Mouse (Mus musculus) MEL (cell line): ENCODE data around the gene Cab39l. TPM values are rescaled to one million over a fixed set of nuclear protein-coding genes. Genes with fewer than 3 reads are reported as not detected.

Source experiments
- DNase-seq: peaks from one replicate; pipeline ENCODE4 v3.0.0; 2011; ENCODE audit warnings: low read depth, low spot score
- H3K27ac ChIP-seq: 2 replicates; pipeline ENCODE4 v1.5.1; 2012; ENCODE audit warnings: low read depth, mild to moderate bottlenecking, control low read depth, low read length, moderate library complexity; ENCODE audit not compliant: control insufficient read depth
- H3K27me3 ChIP-seq, 2 experiments: fragments of 150-350 bp in 1 of 2; sonication (generic) in 1 of 2; 2 replicates each; pipeline ENCODE4 v1.6.1; 2012; ENCODE audit warnings: low read length in 2 of 2, mild to moderate bottlenecking in 2 of 2, improper control_type of control experiment in 1 of 2, moderate library complexity in 1 of 2; ENCODE audit not compliant: insufficient read depth in 2 of 2, control insufficient read depth in 1 of 2
- H3K36me3 ChIP-seq, 2 experiments: 2 replicates each; pipeline ENCODE4 v1.6.1; 2012 to 2014; ENCODE audit warnings: low read length in 2 of 2, improper control_type of control experiment in 1 of 2, inconsistent platforms in 1 of 2, mild to moderate bottlenecking in 1 of 2; ENCODE audit not compliant: insufficient read depth in 2 of 2, control insufficient read depth in 1 of 2
- H3K4me1 ChIP-seq, 2 experiments: fragments of 150-350 bp in 1 of 2; sonication (generic) in 1 of 2; 2 replicates each; pipeline ENCODE4 v1.6.1; 2012; ENCODE audit warnings: low read length in 2 of 2, improper control_type of control experiment in 1 of 2, mild to moderate bottlenecking in 1 of 2; ENCODE audit not compliant: insufficient read depth in 2 of 2, control insufficient read depth in 1 of 2
- H3K4me3 ChIP-seq, 2 experiments: fragments of 150-350 bp in 1 of 2; sonication (generic) in 1 of 2; 2 replicates each; pipeline ENCODE4 v1.5.1; 2012; ENCODE audit warnings: low read depth in 2 of 2, low read length in 2 of 2, mild to moderate bottlenecking in 2 of 2, moderate library complexity in 2 of 2, control low read depth in 1 of 2, improper control_type of control experiment in 1 of 2; ENCODE audit not compliant: control insufficient read depth in 1 of 2, insufficient read depth in 1 of 2
- H3K79me2 ChIP-seq: 2 replicates; pipeline ENCODE4 v1.6.1; 2012; ENCODE audit warnings: mild to moderate bottlenecking, low read length, moderate library complexity; ENCODE audit not compliant: control insufficient read depth, poor library complexity, insufficient read depth
- H3K9ac ChIP-seq: 2 replicates; pipeline ENCODE4 v1.6.1; 2012; ENCODE audit warnings: low read depth, mild to moderate bottlenecking, control low read depth, low read length, moderate library complexity; ENCODE audit not compliant: control insufficient read depth, poor library complexity, severe bottlenecking
- H3K9me3 ChIP-seq: fragments of 150-350 bp; sonication (generic); replicated peaks from 2 replicates; pipeline ENCODE4 v1.6.1; 2012; ENCODE audit warnings: mild to moderate bottlenecking, low read length, improper control_type of control experiment, moderate library complexity; ENCODE audit not compliant: insufficient read depth
- CHD1 ChIP-seq: IDR thresholded peaks from 2 replicates; pipeline ENCODE4 v1.6.1; 2012; ENCODE audit warnings: low read depth, mild to moderate bottlenecking, inconsistent platforms, low read length, improper control_type of control experiment
- CTCF ChIP-seq, 3 experiments: IDR thresholded peaks in 2 of 3; conservative IDR thresholded peaks in 1 of 3; 2 replicates each; pipeline ENCODE4 v1.5.1; 2011 to 2012; ENCODE audit warnings: low read length in 3 of 3, low read depth in 2 of 3, mild to moderate bottlenecking in 2 of 3, improper control_type of control experiment in 1 of 3, inconsistent platforms in 1 of 3, mixed read lengths in 1 of 3, moderate library complexity in 1 of 3; ENCODE audit not compliant: control insufficient read depth in 1 of 3, insufficient read depth in 1 of 3, poor library complexity in 1 of 3, severe bottlenecking in 1 of 3
- E2F4 ChIP-seq: IDR thresholded peaks from 2 replicates; pipeline ENCODE4 v1.6.1; 2011; ENCODE audit warnings: low read depth, low read length, improper control_type of control experiment, borderline replicate concordance
- ETS1 ChIP-seq: IDR thresholded peaks from 2 replicates; pipeline ENCODE4 v1.6.1; 2012; ENCODE audit warnings: low read depth, mild to moderate bottlenecking, inconsistent platforms, low read length, improper control_type of control experiment, moderate library complexity
- HCFC1 ChIP-seq: IDR thresholded peaks from 2 replicates; pipeline ENCODE4 v1.6.1; 2012; ENCODE audit warnings: low read depth, mild to moderate bottlenecking, inconsistent platforms, low read length, improper control_type of control experiment, moderate library complexity
- MAFK ChIP-seq: IDR thresholded peaks from 2 replicates; pipeline ENCODE4 v1.6.1; 2011; ENCODE audit warnings: low read depth, mild to moderate bottlenecking, low read length, improper control_type of control experiment, borderline replicate concordance
- MAZ ChIP-seq: IDR thresholded peaks from 2 replicates; pipeline ENCODE4 v1.6.1; 2012; ENCODE audit warnings: low read depth, mild to moderate bottlenecking, inconsistent platforms, low read length, improper control_type of control experiment
- MXI1 ChIP-seq: IDR thresholded peaks from 2 replicates; pipeline ENCODE4 v1.6.1; 2011; ENCODE audit warnings: mild to moderate bottlenecking, low read depth, low read length, improper control_type of control experiment
- MYB ChIP-seq: IDR thresholded peaks from 2 replicates; pipeline ENCODE4 v1.6.1; 2011; ENCODE audit warnings: mild to moderate bottlenecking, low read depth, low read length, improper control_type of control experiment
- MYC ChIP-seq: IDR thresholded peaks from 2 replicates; pipeline ENCODE4 v1.6.1; 2011; ENCODE audit warnings: low read depth, mild to moderate bottlenecking, low read length, improper control_type of control experiment, moderate library complexity
- NELFE ChIP-seq: IDR thresholded peaks from 2 replicates; pipeline ENCODE4 v1.6.1; 2011; ENCODE audit warnings: low read depth, low read length, improper control_type of control experiment
- NRF1 ChIP-seq: IDR thresholded peaks from 2 replicates; pipeline ENCODE4 v1.6.1; 2014; ENCODE audit warnings: low read depth, mild to moderate bottlenecking, inconsistent platforms, low read length, improper control_type of control experiment, moderate library complexity; ENCODE audit not compliant: poor library complexity, insufficient read depth, severe bottlenecking
- POLR2A ChIP-seq, 2 experiments: IDR thresholded peaks; 2 replicates each; pipeline ENCODE4 v1.6.1; 2011 to 2012; ENCODE audit warnings: low read length in 2 of 2, mild to moderate bottlenecking in 2 of 2, control low read depth in 1 of 2, improper control_type of control experiment in 1 of 2, low read depth in 1 of 2, moderate library complexity in 1 of 2; ENCODE audit not compliant: control insufficient read depth in 1 of 2, insufficient read depth in 1 of 2, poor library complexity in 1 of 2
- POLR2AphosphoS2 ChIP-seq: IDR thresholded peaks from 2 replicates; pipeline ENCODE4 v1.6.1; 2011; ENCODE audit warnings: low read length, improper control_type of control experiment
- RAD21 ChIP-seq: IDR thresholded peaks from 2 replicates; pipeline ENCODE4 v1.6.1; 2011; ENCODE audit warnings: mild to moderate bottlenecking, low read depth, low read length, improper control_type of control experiment
- RCOR1 ChIP-seq: IDR thresholded peaks from 2 replicates; pipeline ENCODE4 v1.6.1; 2012; ENCODE audit warnings: low read depth, mild to moderate bottlenecking, inconsistent platforms, low read length, improper control_type of control experiment
- SIN3A ChIP-seq: IDR thresholded peaks from 2 replicates; pipeline ENCODE4 v1.6.1; 2012; ENCODE audit warnings: low read length, improper control_type of control experiment, inconsistent platforms
- SMC3 ChIP-seq: IDR thresholded peaks from 2 replicates; pipeline ENCODE4 v1.6.1; 2011; ENCODE audit warnings: low read depth, low read length, improper control_type of control experiment
- TBP ChIP-seq: IDR thresholded peaks from 2 replicates; pipeline ENCODE4 v1.8.0; 2011; ENCODE audit warnings: low read depth, low read length, improper control_type of control experiment
- UBTF ChIP-seq: IDR thresholded peaks from 2 replicates; pipeline ENCODE4 v1.6.1; 2012; ENCODE audit warnings: low read depth, mild to moderate bottlenecking, inconsistent platforms, low read length, improper control_type of control experiment, moderate library complexity, borderline replicate concordance; ENCODE audit not compliant: insufficient read depth
- USF1 ChIP-seq: IDR thresholded peaks from 2 replicates; pipeline ENCODE4 v1.6.1; 2014; ENCODE audit warnings: low read depth, mild to moderate bottlenecking, inconsistent platforms, low read length, improper control_type of control experiment, moderate library complexity
- USF2 ChIP-seq, 2 experiments: IDR thresholded peaks; 2 replicates each; pipeline ENCODE4 v1.6.1; 2011 to 2012; ENCODE audit warnings: improper control_type of control experiment in 2 of 2, low read length in 2 of 2, borderline replicate concordance in 1 of 2, inconsistent platforms in 1 of 2, low read depth in 1 of 2, mild to moderate bottlenecking in 1 of 2; ENCODE audit not compliant: insufficient read depth in 1 of 2
- ZC3H11A ChIP-seq: IDR thresholded peaks from 2 replicates; pipeline ENCODE4 v1.6.1; 2012; ENCODE audit warnings: low read depth, mild to moderate bottlenecking, inconsistent platforms, low read length, improper control_type of control experiment
- ZKSCAN1 ChIP-seq: IDR thresholded peaks from 2 replicates; pipeline ENCODE4 v1.6.1; 2012; ENCODE audit warnings: low read depth, mild to moderate bottlenecking, inconsistent platforms, low read length, improper control_type of control experiment, moderate library complexity
- ZMIZ1 ChIP-seq: IDR thresholded peaks from 2 replicates; pipeline ENCODE4 v1.6.1; 2012; ENCODE audit warnings: low read depth, mild to moderate bottlenecking, inconsistent platforms, low read length, improper control_type of control experiment, moderate library complexity
- polyA plus RNA-seq, 2 experiments: library from polyadenylated mRNA; stranded (reverse) in 1 of 2; unstranded in 1 of 2; fragments of >175 nt in 1 of 2; fragments of >200 nt in 1 of 2; gene quantifications; 2 replicates each; pipeline versions ENCODE4 v1.2.1 to v1.2.4; 2012; ENCODE audit warnings: low replicate concordance in 2 of 2, low read depth in 1 of 2; ENCODE audit not compliant: insufficient read length in 2 of 2, insufficient read depth in 1 of 2, missing spikeins in 1 of 2
- total RNA-seq: library from RNA; depleted of rRNA; stranded (reverse); fragments of 300-350 nt; gene quantifications from 2 replicates; pipeline ENCODE4 v1.2.3, GENCODE M21; 2012

The Cab39l gene
- total and polyA plus RNA-seq, 3 experiments = 24.2 to 34.0 TPM; not detected in 1

- peak; percentile 42; the same call in 1 of the 2 replicates for TF ChIP-seq ETS1
- peak; percentile 93 for TF ChIP-seq HCFC1
- no peak for TF ChIP-seq ZKSCAN1
- 0 out of 2 replicates have a peak, but pooled peaks have one; percentile 6 for TF ChIP-seq RCOR1
- peak; percentile 92 for TF ChIP-seq MXI1
- peak; percentile 35; the same call in 1 of the 2 replicates for TF ChIP-seq TBP
- peak; percentile 27; the same call in 1 of the 2 replicates for TF ChIP-seq NRF1
- TF ChIP-seq E2F4 = no peak
- no peak for TF ChIP-seq CHD1
Measured at GRCm38 (mm10) chr14:59597398-59598259, 156.9 kb downstream of the Cab39l start, which contains the start of gene Cdadc1 (continued).

- Histone ChIP-seq H3K36me3 (peaks cover 0 to 5% of the 10 kb centered on the region in 2 experiments; a peak in 2 of 4 replicates), H3K27ac (no peak overlapping the region)
Measured at GRCm38 (mm10) chr14:59598260-59598627, 157.5 kb downstream of the Cab39l start.

GRCm38 (mm10) chr14:59604002-59604645, 163.4 kb downstream of the Cab39l start:
- H3K9me3 ChIP-seq = no peaks in the 10 kb centered on the region
- H3K79me2 ChIP-seq = no peaks in the 10 kb centered on the region
- TF ChIP-seq SMC3 (peak; percentile 48), TBP (no peak), CTCF (IDR thresholded peaks at IDR 0.05 in 2 of 3, conservative IDR thresholded peaks at IDR 0.05 in 1 of 3; ENCODE audit: control insufficient read depth in 1 of 3, insufficient read depth in 1 of 3, low read depth in 2 of 3, low read length in 3 of 3, poor library complexity in 1 of 3, severe bottlenecking in 1 of 3) (peak; percentile 13 to 72 (median 68); a peak in 5 of 6 replicates), MXI1 (no peak), MYC (no peak), RAD21 (peak; percentile 48), MYB (no peak), MAFK (no peak), POLR2A (IDR thresholded peaks at IDR 0.05; ENCODE audit: control insufficient read depth in 1 of 2, insufficient read depth in 1 of 2, low read depth in 1 of 2, low read length in 2 of 2, poor library complexity in 1 of 2) (no peak)
- peak; percentile 52 for DNase-seq
- H3K36me3 ChIP-seq = no peaks in the 10 kb centered on the region
- H3K9ac ChIP-seq = no peak overlapping the region
- H3K27ac ChIP-seq = no peak overlapping the region
- H3K4me1 ChIP-seq = no peaks in the 10 kb centered on the region
- H3K27me3 ChIP-seq = peaks cover 0 to 3% of the 10 kb centered on the region in 2 experiments; a peak in 2 of 4 replicates
- H3K4me3 ChIP-seq = no peak overlapping the region

More at GRCm38 (mm10) chr14:59598260-59598627, 157.5 kb downstream of the Cab39l start:
- H3K9me3 ChIP-seq = no peaks in the 10 kb centered on the region
- no peak for DNase-seq
- TF ChIP-seq MYB (no peak), POLR2AphosphoS2 (no peak), USF2 (IDR thresholded peaks at IDR 0.05; ENCODE audit: borderline replicate concordance in 1 of 2, insufficient read depth in 1 of 2, low read depth in 1 of 2, low read length in 2 of 2) (no peak), HCFC1 (no peak), UBTF (no peak), ZC3H11A (no peak), SMC3 (no peak), NELFE (no peak), MAZ (no peak), USF1 (no peak), ZMIZ1 (no peak), CTCF (IDR thresholded peaks at IDR 0.05 in 2 of 3, conservative IDR thresholded peaks at IDR 0.05 in 1 of 3; ENCODE audit: control insufficient read depth in 1 of 3, insufficient read depth in 1 of 3, low read depth in 2 of 3, low read length in 3 of 3, poor library complexity in 1 of 3, severe bottlenecking in 1 of 3) (no peak), MYC (no peak), SIN3A (no peak)
- TF ChIP-seq, all 39 proteins: peak for 0
- Histone ChIP-seq H3K79me2 (peaks cover 8% of the 10 kb centered on the region; the same call in 1 of the 2 replicates), H3K9ac (peak overlapping the region; percentile 68), H3K27me3 (peaks cover 0 to 3% of the 10 kb centered on the region in 2 experiments; a peak in 2 of 4 replicates), H3K4me1 (peaks cover 0 to 3% of the 10 kb centered on the region in 2 experiments; a peak in 2 of 4 replicates), H3K4me3 (peak overlapping the region; percentile 72 to 85)
